Mouse (Mus musculus) C2C12 (cell line): ENCODE data around the gene Ptpn13. TPM values are rescaled to one million over a fixed set of nuclear protein-coding genes. Genes with fewer than 3 reads are reported as not detected.

Experiments used
- H3K27me3 ChIP-seq: one replicate; pipeline ENCODE4 v1.6.1; 2011; ENCODE audit not compliant: control insufficient read depth, insufficient read depth, insufficient read length
- H3K36me3 ChIP-seq: one replicate; pipeline ENCODE4 v1.6.1; 2011; ENCODE audit not compliant: control insufficient read depth, insufficient read depth
- H3K4me3 ChIP-seq: one replicate; pipeline ENCODE4 v1.5.1; 2011; ENCODE audit warnings: mild to moderate bottlenecking, control low read depth; ENCODE audit not compliant: poor library complexity, insufficient read depth, severe bottlenecking
- H3K79me2 ChIP-seq: one replicate; pipeline ENCODE4 v1.6.1; 2011; ENCODE audit not compliant: control insufficient read depth, insufficient read depth
- H3K79me3 ChIP-seq: one replicate; pipeline ENCODE4 v1.6.1; 2011; ENCODE audit warnings: low read depth, control low read depth
- H3ac ChIP-seq: one replicate; pipeline ENCODE3; 2011; ENCODE audit warnings: low read depth; ENCODE audit not compliant: control insufficient read depth, insufficient read length
- CEBPB ChIP-seq: IDR thresholded peaks from one replicate; pipeline ENCODE4 v1.6.1; 2011; ENCODE audit warnings: low read depth, mild to moderate bottlenecking, control low read depth, moderate library complexity
- CTCF ChIP-seq: IDR thresholded peaks from one replicate; pipeline ENCODE4 v1.5.1; 2011; ENCODE audit not compliant: control insufficient read depth, insufficient read depth, insufficient read length
- FOSL1 ChIP-seq: IDR thresholded peaks from one replicate; pipeline ENCODE4 v1.8.0; 2011; ENCODE audit warnings: mild to moderate bottlenecking, low read length; ENCODE audit not compliant: poor library complexity, insufficient read depth, severe bottlenecking
- MAX ChIP-seq: IDR thresholded peaks from one replicate; pipeline ENCODE4 v1.6.1; 2011; ENCODE audit warnings: mild to moderate bottlenecking, control low read depth
- MYOD1 ChIP-seq: IDR thresholded peaks from one replicate; pipeline ENCODE4 v1.6.1; 2011; ENCODE audit warnings: low read depth; ENCODE audit not compliant: control insufficient read depth, insufficient read length
- MYOG ChIP-seq: IDR thresholded peaks from one replicate; pipeline ENCODE4 v1.6.1; 2011; ENCODE audit not compliant: control insufficient read depth, insufficient read length; ENCODE audit errors: extremely low read depth
- USF1 ChIP-seq: IDR thresholded peaks from one replicate; pipeline ENCODE4 v1.6.1; 2011; ENCODE audit warnings: low read depth, mild to moderate bottlenecking, control low read depth, moderate library complexity
- polyA plus RNA-seq: library from polyadenylated mRNA; unstranded; fragments of >200 nt; fragmentation: generic; extraction: Trizol; gene quantifications from one replicate; pipeline ENCODE4 v1.2.1, GENCODE M21; 2012; ENCODE audit warnings: missing spikeins

The Ptpn13 gene
- polyA plus RNA-seq, 1 experiment = 1.8 TPM

GRCm38 (mm10) chr5:103418009-103418408, 7.0 kb upstream of the Ptpn13 start:
- TF ChIP-seq USF1 (no peak), MYOD1 (no peak), CEBPB (no peak), CTCF (no peak)

GRCm38 (mm10) chr5:103418886-103419285, 6.1 kb upstream of the Ptpn13 start:
- TF ChIP-seq USF1 = no peak
- Histone ChIP-seq H3ac (no peak overlapping the region), H3K79me3 (no peaks in the 10 kb centered on the region), H3K36me3 (no peaks in the 10 kb centered on the region), H3K79me2 (no peaks in the 10 kb centered on the region), H3K27me3 (no peaks in the 10 kb centered on the region), H3K4me3 (no peak overlapping the region)

More at GRCm38 (mm10) chr5:103418009-103418408, 7.0 kb upstream of the Ptpn13 start:
- no peaks in the 10 kb centered on the region for H3K79me2 ChIP-seq
- H3K36me3 ChIP-seq = no peaks in the 10 kb centered on the region
- no peaks in the 10 kb centered on the region for H3K27me3 ChIP-seq
- no peak overlapping the region for H3ac ChIP-seq
- no peak overlapping the region for H3K4me3 ChIP-seq
- no peaks in the 10 kb centered on the region for H3K79me3 ChIP-seq

- no peaks in the 10 kb centered on the region for H3K27me3 ChIP-seq
- H3K79me2 ChIP-seq = no peaks in the 10 kb centered on the region
Observed at GRCm38 (mm10) chr5:103420568-103420967, 4.4 kb upstream of the Ptpn13 start.

GRCm38 (mm10) chr5:103422609-103423008, 2.4 kb upstream of the Ptpn13 start:
- Histone ChIP-seq H3K36me3 (no peaks in the 10 kb centered on the region), H3ac (no peak overlapping the region), H3K79me3 (no peaks in the 10 kb centered on the region), H3K79me2 (no peaks in the 10 kb centered on the region), H3K4me3 (no peak overlapping the region), H3K27me3 (no peaks in the 10 kb centered on the region)
- TF ChIP-seq FOSL1 = no peak
- no peak for TF ChIP-seq MAX
- no peak for TF ChIP-seq USF1
- no peak for TF ChIP-seq MYOD1
- no peak for TF ChIP-seq CTCF
- TF ChIP-seq MYOG = no peak
- TF ChIP-seq CEBPB = no peak

More at GRCm38 (mm10) chr5:103420568-103420967, 4.4 kb upstream of the Ptpn13 start:
- Histone ChIP-seq H3K79me3 (no peaks in the 10 kb centered on the region), H3ac (no peak overlapping the region), H3K4me3 (no peak overlapping the region), H3K36me3 (no peaks in the 10 kb centered on the region)
- TF ChIP-seq FOSL1 (no peak), USF1 (no peak), MAX (no peak), MYOG (no peak), CTCF (no peak), MYOD1 (no peak), CEBPB (no peak)

GRCm38 (mm10) chr5:103423305-103423926, 1.6 kb upstream of the Ptpn13 start:
- no peak overlapping the region for H3K4me3 ChIP-seq
- no peaks in the 10 kb centered on the region for H3K36me3 ChIP-seq
- no peaks in the 10 kb centered on the region for H3K79me3 ChIP-seq
- TF ChIP-seq CEBPB = no peak
- no peak for TF ChIP-seq FOSL1
- TF ChIP-seq MYOD1 = no peak
- no peak for TF ChIP-seq CTCF
- TF ChIP-seq MAX = no peak
- no peak for TF ChIP-seq MYOG
- no peaks in the 10 kb centered on the region for H3K79me2 ChIP-seq
- H3ac ChIP-seq = no peak overlapping the region
- no peaks in the 10 kb centered on the region for H3K27me3 ChIP-seq

GRCm38 (mm10) chr5:103423927-103424315, 1.1 kb upstream of the Ptpn13 start:
- no peaks in the 10 kb centered on the region for H3K79me2 ChIP-seq
- H3K36me3 ChIP-seq = no peaks in the 10 kb centered on the region
- no peak overlapping the region for H3K4me3 ChIP-seq

More at GRCm38 (mm10) chr5:103423927-103424315, 1.1 kb upstream of the Ptpn13 start:
- TF ChIP-seq FOSL1 (no peak), MYOG (no peak), MYOD1 (no peak), MAX (no peak), USF1 (no peak), CTCF (no peak), CEBPB (no peak)
- Histone ChIP-seq H3K27me3 (no peaks in the 10 kb centered on the region), H3ac (no peak overlapping the region), H3K79me3 (no peaks in the 10 kb centered on the region)
